Mouse (Mus musculus) midbrain, postnatal 0 days (tissue): ENCODE data around the gene Dna2. TPM values are rescaled to one million over a fixed set of nuclear protein-coding genes. Genes with fewer than 3 reads are reported as not detected.
A peak's percentile ranks its signal among the peaks of the same experiment; 100 is the strongest.

Source experiments
- ATAC-seq: fragments of 200-750 bp; cut with Nextera tagmentation; 2 replicates; pipeline ENCODE4 v1.8.0; 2017; ENCODE audit warnings: moderate number of reproducible peaks, mild to moderate bottlenecking, moderate TSS enrichment, moderate library complexity; ENCODE audit not compliant: low FRiP score
- DNase-seq: peaks from one replicate; pipeline ENCODE4 v3.0.0-alpha.2; 2015; ENCODE audit warnings: low spot score
- H3K27ac ChIP-seq: fragments of 300-500 bp; sonication (generic); 2 replicates; pipeline ENCODE4 v1.5.1; 2014; ENCODE audit warnings: low read depth, mild to moderate bottlenecking, low read length, mixed read lengths
- H3K27me3 ChIP-seq: fragments of 300-500 bp; sonication (generic); 2 replicates; pipeline ENCODE4 v1.6.1; 2014; ENCODE audit warnings: low read length, control low read depth, mixed read lengths; ENCODE audit not compliant: insufficient read depth
- H3K36me3 ChIP-seq: fragments of 300-500 bp; sonication (generic); 2 replicates; pipeline ENCODE4 v1.6.1; 2014; ENCODE audit warnings: low read length, control low read depth, mixed read lengths; ENCODE audit not compliant: insufficient read depth
- H3K4me1 ChIP-seq: fragments of 300-500 bp; sonication (generic); 2 replicates; pipeline ENCODE4 v1.6.1; 2014; ENCODE audit warnings: mild to moderate bottlenecking, control low read depth, antibody characterized with exemption, low read length, mixed read lengths; ENCODE audit not compliant: insufficient read depth
- H3K4me2 ChIP-seq: fragments of 300-500 bp; sonication (generic); 2 replicates; pipeline ENCODE4 v1.6.1; 2014; ENCODE audit warnings: low read depth, mild to moderate bottlenecking, low read length, mixed read lengths; ENCODE audit not compliant: poor library complexity, severe bottlenecking
- H3K4me3 ChIP-seq: fragments of 300-500 bp; sonication (generic); 2 replicates; pipeline ENCODE4 v1.5.1; 2014; ENCODE audit warnings: low read depth, mild to moderate bottlenecking, low read length, moderate library complexity
- H3K9ac ChIP-seq: fragments of 300-500 bp; sonication (generic); replicated peaks from 2 replicates; pipeline ENCODE4 v1.6.1; 2014; ENCODE audit warnings: mild to moderate bottlenecking, low read length, moderate library complexity, mixed read lengths; ENCODE audit not compliant: poor library complexity, severe bottlenecking
- H3K9me3 ChIP-seq: fragments of 300-500 bp; sonication (generic); 2 replicates; pipeline ENCODE4 v1.6.1; 2016; ENCODE audit warnings: low read length, control low read depth
- CTCF ChIP-seq: IDR thresholded peaks from 2 replicates; pipeline ENCODE4 v1.5.1; 2016; ENCODE audit warnings: antibody characterized with exemption, mild to moderate bottlenecking
- WGBS: fragments of 180-500 bp; shearing (Covaris S2); extraction: QIAGEN DNeasy Blood & Tissue Kit; methylation state at CpG from one replicate; pipeline ENCODE4 v1.1.7; 2014; 5-methylcytosine and 5-hydroxymethylcytosine counted together
- polyA plus RNA-seq: library from polyadenylated mRNA; unstranded; fragments of >200 nt; fragmentation: Nextera tagmentation; extraction: Ambion mirVana; gene quantifications from 2 replicates; pipeline ENCODE4 v1.2.1, GENCODE M21; 2015
- total RNA-seq: library from RNA; depleted of rRNA; stranded (reverse); fragments of >200 nt; gene quantifications from 2 replicates; pipeline ENCODE4 v1.2.3, GENCODE M21; 2014; rRNA removed

The Dna2 gene
- total RNA-seq (2.0 and 3.5 TPM in 2 replicates), polyA plus RNA-seq (2.6 and 2.7 TPM in 2 replicates)

- Histone ChIP-seq H3K4me1 (no peaks in the 10 kb centered on the region), H3K4me3 (peak within 1 kb of the TSS; percentile 70), H3K27me3 (no peaks in the 10 kb centered on the region), H3K27ac (peak within 1 kb of the TSS; percentile 55; the same call in 1 of the 2 replicates), H3K36me3 (peaks cover 20% of the 10 kb centered on the region; the same call in 1 of the 2 replicates), H3K9me3 (no peaks in the 10 kb centered on the region), H3K4me2 (peak within 1 kb of the TSS; percentile 70), H3K9ac (peak within 1 kb of the TSS; percentile 64)
- TF ChIP-seq CTCF: peak; percentile 46; the same call in 1 of the 2 replicates
- ATAC-seq (peak; percentile 80), DNase-seq (peak; percentile 87)
- WGBS: under 1% methylated on average over 62 of the region's 68 CpGs
These were observed at the start of gene Dna2 for GRCm38 (mm10) chr10:62946738-62947471. TSS of gene Dna2 (plus strand) at chr10:62947026.

GRCm38 (mm10) chr10:62897437-62897836 lies 49.4 kb upstream of the Dna2 start:
- 94% methylated on average over 3 of the region's 3 CpGs for WGBS
- ATAC-seq (no peak), DNase-seq (no peak)
- H3K9ac ChIP-seq: no peak overlapping the region
- TF ChIP-seq CTCF: no peak
- no peaks in the 10 kb centered on the region for H3K9me3 ChIP-seq
- no peak overlapping the region for H3K4me2 ChIP-seq
- H3K4me1 ChIP-seq: no peaks in the 10 kb centered on the region
- no peak overlapping the region for H3K4me3 ChIP-seq
- H3K27ac ChIP-seq: no peak overlapping the region
- H3K27me3 ChIP-seq: no peaks in the 10 kb centered on the region
- no peaks in the 10 kb centered on the region for H3K36me3 ChIP-seq

- no peak overlapping the region for H3K9ac ChIP-seq
- DNase-seq (no peak), ATAC-seq (no peak)
- H3K27me3 ChIP-seq: no peaks in the 10 kb centered on the region
- H3K27ac ChIP-seq: no peak overlapping the region
- H3K4me2 ChIP-seq: no peak overlapping the region
- H3K9me3 ChIP-seq: no peaks in the 10 kb centered on the region
- no peak for TF ChIP-seq CTCF
- no peaks in the 10 kb centered on the region for H3K36me3 ChIP-seq
- WGBS: 82% methylated on average over 2 of the region's 2 CpGs
- no peak overlapping the region for H3K4me3 ChIP-seq
- no peaks in the 10 kb centered on the region for H3K4me1 ChIP-seq
These were observed 48.8 kb upstream of the Dna2 start for GRCm38 (mm10) chr10:62898061-62898460.

- ATAC-seq: no peak
- WGBS: 97% methylated on average over 4 of the region's 4 CpGs
These were observed 46.7 kb upstream of the Dna2 start for GRCm38 (mm10) chr10:62900144-62900543.

GRCm38 (mm10) chr10:62901826-62902225 lies 45.0 kb upstream of the Dna2 start:
- ATAC-seq (no peak), DNase-seq (no peak)
- no peak for TF ChIP-seq CTCF
- Histone ChIP-seq H3K4me1 (no peaks in the 10 kb centered on the region), H3K36me3 (no peaks in the 10 kb centered on the region), H3K4me3 (no peak overlapping the region), H3K4me2 (no peak overlapping the region), H3K27ac (no peak overlapping the region), H3K27me3 (no peaks in the 10 kb centered on the region), H3K9ac (no peak overlapping the region), H3K9me3 (no peaks in the 10 kb centered on the region)
- WGBS: 46% methylated on average over 8 of the region's 8 CpGs

More at GRCm38 (mm10) chr10:62900144-62900543, 46.7 kb upstream of the Dna2 start:
- no peak overlapping the region for H3K27ac ChIP-seq
- no peaks in the 10 kb centered on the region for H3K27me3 ChIP-seq
- no peak overlapping the region for H3K9ac ChIP-seq
- H3K4me3 ChIP-seq: no peak overlapping the region
- no peaks in the 10 kb centered on the region for H3K9me3 ChIP-seq
- no peaks in the 10 kb centered on the region for H3K36me3 ChIP-seq
- no peak for TF ChIP-seq CTCF
- H3K4me2 ChIP-seq: no peak overlapping the region
- H3K4me1 ChIP-seq: no peaks in the 10 kb centered on the region
- no peak for DNase-seq

- no peaks in the 10 kb centered on the region for H3K36me3 ChIP-seq
- H3K9me3 ChIP-seq: no peaks in the 10 kb centered on the region
- DNase-seq: no peak
- no peak overlapping the region for H3K4me3 ChIP-seq
- 50% methylated on average over 1 of the region's 1 CpGs for WGBS
- H3K4me2 ChIP-seq: no peak overlapping the region
- ATAC-seq: no peak
- H3K27ac ChIP-seq: no peak overlapping the region
- H3K27me3 ChIP-seq: no peaks in the 10 kb centered on the region
- TF ChIP-seq CTCF: no peak
- no peak overlapping the region for H3K9ac ChIP-seq
- no peaks in the 10 kb centered on the region for H3K4me1 ChIP-seq
These were observed 44.0 kb upstream of the Dna2 start for GRCm38 (mm10) chr10:62902829-62903228.
